Mouse (Mus musculus) CD4-positive, CD25-positive, alpha-beta regulatory T cell, adult 4 months (primary cell): ENCODE measurements around the gene Rgma. TPM values are rescaled to one million over a fixed set of nuclear protein-coding genes. Genes with fewer than 3 reads are reported as not detected.
A peak's percentile ranks its signal among the peaks of the same experiment; 100 is the strongest.

Source experiments
- ATAC-seq: one replicate; pipeline ENCODE4 v1.8.0; 2017
- polyA plus RNA-seq, 2 experiments: library from polyadenylated mRNA; unstranded; fragments of 100-300 nt; shearing (Covaris generic); gene quantifications; one replicate each; pipeline ENCODE4 v1.2.1; 2017

Rgma gene
- polyA plus RNA-seq, 2 experiments from 2014 or later, result not detected

- ATAC-seq, result no peak
Measured at GRCm38 (mm10) chr7:73371587-73372321, 3.6 kb upstream of the Rgma start.

- ATAC-seq, result no peak
Measured at GRCm38 (mm10) chr7:73372352-73372970, 2.8 kb upstream of the Rgma start.

GRCm38 (mm10) chr7:73374727-73375126, 582 bp upstream of the Rgma start:
- no peak for ATAC-seq

- peak; percentile 47 for ATAC-seq
Measured at GRCm38 (mm10) chr7:73376101-73377001, 1.0 kb downstream of the Rgma start.

- ATAC-seq, result no peak
Measured at GRCm38 (mm10) chr7:73377307-73377706, 2.0 kb downstream of the Rgma start.

- ATAC-seq, result no peak
Measured at GRCm38 (mm10) chr7:73378034-73378433, 2.7 kb downstream of the Rgma start.

- no peak for ATAC-seq
Measured at GRCm38 (mm10) chr7:73382843-73383242, 7.5 kb downstream of the Rgma start.

- ATAC-seq, result no peak
Measured at GRCm38 (mm10) chr7:73388866-73389265, 13.6 kb downstream of the Rgma start.

GRCm38 (mm10) chr7:73389419-73389818, 14.1 kb downstream of the Rgma start:
- no peak for ATAC-seq

GRCm38 (mm10) chr7:73389871-73390294, 14.6 kb downstream of the Rgma start:
- no peak for ATAC-seq

GRCm38 (mm10) chr7:73390426-73391001, 15.2 kb downstream of the Rgma start:
- no peak for ATAC-seq

GRCm38 (mm10) chr7:73391002-73391517, 15.8 kb downstream of the Rgma start:
- no peak for ATAC-seq

GRCm38 (mm10) chr7:73391518-73392321, 16.4 kb downstream of the Rgma start:
- no peak for ATAC-seq

GRCm38 (mm10) chr7:73392359-73392758, 17.1 kb downstream of the Rgma start:
- no peak for ATAC-seq

- no peak for ATAC-seq
Measured at GRCm38 (mm10) chr7:73393307-73394012, 18.2 kb downstream of the Rgma start.

- ATAC-seq, result no peak
Measured at GRCm38 (mm10) chr7:73394013-73394409, 18.7 kb downstream of the Rgma start.

GRCm38 (mm10) chr7:73398319-73398718, 23.0 kb downstream of the Rgma start:
- no peak for ATAC-seq

GRCm38 (mm10) chr7:73398806-73399442, 23.6 kb downstream of the Rgma start:
- no peak for ATAC-seq

GRCm38 (mm10) chr7:73399501-73400044, 24.3 kb downstream of the Rgma start:
- no peak for ATAC-seq
